Mouse (Mus musculus) Patski (cell line): Measurements from ENCODE around the gene Whamm. TPM values are rescaled to one million over a fixed set of nuclear protein-coding genes. Genes with fewer than 3 reads are reported as not detected.

Source experiments
- ATAC-seq: fragments of 100-300 bp; one replicate; pipeline ENCODE4 v1.8.0; 2021
- CTCF ChIA-PET: fragments of 350-600 bp; sonication (Branson Sonifier 250); formaldehyde crosslinking; loops from one replicate; lab custom pipeline; 2022; ENCODE audit warnings: inconsistent platforms; lab: Charles Lee
- POLR2A ChIA-PET: fragments of 350-600 bp; sonication (Branson Sonifier 250); formaldehyde crosslinking; loops from one replicate; lab custom pipeline; 2022; ENCODE audit warnings: antibody characterized with exemption, inconsistent platforms; lab: Charles Lee
- DNase-seq: peaks from one replicate; pipeline ENCODE4 v3.0.0-alpha.2; 2011; ENCODE audit warnings: low read depth, low spot score
- H3K27me3 ChIP-seq: fragments of 371-371 bp; one replicate; pipeline ENCODE4 v1.5.1; 2021
- CTCF ChIP-seq: fragments of 100-300 bp; IDR thresholded peaks from one replicate; pipeline ENCODE4 v1.5.1; 2021
- in situ Hi-C: fragments of 300-500 bp; cut with MboI; formaldehyde crosslinking; loops from 3 replicates; pipeline ENCODE4 v1.11.1; 2018; ENCODE audit warnings: low pct_unique_long_range_greater_than_20kb, mixed read lengths
- polyA plus RNA-seq: library from polyadenylated mRNA; unstranded; gene quantifications from one replicate; pipeline ENCODE4 v1.2.3, GENCODE M21; 2021

Whamm gene
- 16.2 TPM for polyA plus RNA-seq

GRCm38 (mm10) chr7:81571108-81571940, at the start of gene Whamm:
Gene Whamm (plus strand): TSS chr7:81571266.
- DNase-seq = peak; percentile 62
- no peaks in the 10 kb centered on the region for H3K27me3 ChIP-seq
- ChIA-PET POLR2A (interaction anchor here (1.0 kb wide), 1 partner anchor 192 kb away, joined by 4 read pairs; the partner anchor contains the start of gene Ramac), CTCF (interaction anchor here (0.9 to 1.0 kb wide), 3 partner anchors 8 to 102 kb away, joined by 3 read pairs; no protein-coding TSS in a partner anchor)
- peak; percentile 98 for ATAC-seq
- in situ Hi-C loops = no loop called here
- TF ChIP-seq CTCF = no peak

GRCm38 (mm10) chr7:81523008-81523662, 47.9 kb upstream of the Whamm start:
- peaks cover 6% of the 10 kb centered on the region for H3K27me3 ChIP-seq
- ATAC-seq = peak; percentile 84
- TF ChIP-seq CTCF = peak; percentile 27
- CTCF ChIA-PET = interaction anchor here (1.5 kb wide), 1 partner anchor 9 kb away, joined by 4 read pairs; no protein-coding TSS in a partner anchor
- in situ Hi-C loops = loop anchor here (10.0 kb wide), 1 partner anchor 358 kb away; no protein-coding TSS in a partner anchor
- peak; percentile 46 for DNase-seq
- POLR2A ChIA-PET = no interaction called here

GRCm38 (mm10) chr7:81523663-81524017, 47.4 kb upstream of the Whamm start:
- ATAC-seq = peak; percentile 12
- H3K27me3 ChIP-seq = peaks cover 6% of the 10 kb centered on the region
- DNase-seq = no peak
- ChIA-PET POLR2A (no interaction called here), CTCF (no interaction called here)
- in situ Hi-C loops = loop anchor here (10.0 kb wide), 1 partner anchor 359 kb away; no protein-coding TSS in a partner anchor
- no peak for TF ChIP-seq CTCF

- H3K27me3 ChIP-seq = no peaks in the 10 kb centered on the region
- TF ChIP-seq CTCF = no peak
- in situ Hi-C loops = loop anchor here (10.0 kb wide), 1 partner anchor 364 kb away; no protein-coding TSS in a partner anchor
- DNase-seq = no peak
- no peak for ATAC-seq
- ChIA-PET CTCF (interaction anchor here (1.2 kb wide), 1 partner anchor 12 kb away, joined by 3 read pairs; no protein-coding TSS in a partner anchor), POLR2A (no interaction called here)
Observed at GRCm38 (mm10) chr7:81528918-81529317, 42.1 kb upstream of the Whamm start.

- ATAC-seq (no peak), DNase-seq (no peak)
- TF ChIP-seq CTCF = no peak
- CTCF ChIA-PET = no interaction called here
- H3K27me3 ChIP-seq = no peaks in the 10 kb centered on the region
- POLR2A ChIA-PET = no interaction called here
- in situ Hi-C loops = no loop called here
Observed at GRCm38 (mm10) chr7:81531462-81531861, 39.6 kb upstream of the Whamm start.

GRCm38 (mm10) chr7:81536478-81536877, 34.6 kb upstream of the Whamm start:
- ATAC-seq (no peak), DNase-seq (no peak)
- TF ChIP-seq CTCF = no peak
- in situ Hi-C loops = no loop called here
- H3K27me3 ChIP-seq = no peaks in the 10 kb centered on the region
- ChIA-PET CTCF (no interaction called here), POLR2A (no interaction called here)

- ChIA-PET CTCF (no interaction called here), POLR2A (no interaction called here)
- in situ Hi-C loops = no loop called here
- no peak for DNase-seq
- ATAC-seq = no peak
- peaks cover 9% of the 10 kb centered on the region for H3K27me3 ChIP-seq
- TF ChIP-seq CTCF = no peak
Observed at GRCm38 (mm10) chr7:81538070-81538675, 32.9 kb upstream of the Whamm start.

GRCm38 (mm10) chr7:81539565-81539964, 31.5 kb upstream of the Whamm start:
- CTCF ChIA-PET = no interaction called here
- in situ Hi-C loops = no loop called here
- TF ChIP-seq CTCF = no peak
- DNase-seq (no peak), ATAC-seq (no peak)
- POLR2A ChIA-PET = no interaction called here
- peaks cover 9% of the 10 kb centered on the region for H3K27me3 ChIP-seq

GRCm38 (mm10) chr7:81540999-81541398, 30.1 kb upstream of the Whamm start:
- peaks cover 9% of the 10 kb centered on the region for H3K27me3 ChIP-seq
- DNase-seq (no peak), ATAC-seq (no peak)
- no peak for TF ChIP-seq CTCF
- ChIA-PET POLR2A (no interaction called here), CTCF (no interaction called here)
- in situ Hi-C loops = no loop called here

GRCm38 (mm10) chr7:81541924-81542524, 29.0 kb upstream of the Whamm start:
- ATAC-seq (no peak), DNase-seq (no peak)
- ChIA-PET CTCF (no interaction called here), POLR2A (no interaction called here)
- in situ Hi-C loops = no loop called here
- TF ChIP-seq CTCF = no peak
- peaks cover 9% of the 10 kb centered on the region for H3K27me3 ChIP-seq
